Mouse (Mus musculus) forebrain, embryonic 16.5 days (tissue): ENCODE measurements around the gene Klhl21. TPM values are rescaled to one million over a fixed set of nuclear protein-coding genes. Genes with fewer than 3 reads are reported as not detected.

Experiments
- ATAC-seq: fragments of 200-750 bp; cut with Nextera tagmentation; 2 replicates; pipeline ENCODE4 v1.8.0; 2017; ENCODE audit warnings: mild to moderate bottlenecking, moderate library complexity
- H3K27ac ChIP-seq: fragments of 300-500 bp; sonication (generic); 2 replicates; pipeline ENCODE4 v1.5.1; 2014; ENCODE audit warnings: low read length, control low read depth
- H3K27me3 ChIP-seq: fragments of 300-500 bp; sonication (generic); replicated peaks from 2 replicates; pipeline ENCODE4 v1.6.1; 2014; ENCODE audit warnings: low read length; ENCODE audit not compliant: control insufficient read depth, insufficient read depth
- H3K36me3 ChIP-seq: fragments of 300-500 bp; sonication (generic); 2 replicates; pipeline ENCODE4 v1.6.1; 2014; ENCODE audit not compliant: control insufficient read depth, insufficient read depth
- H3K4me1 ChIP-seq: fragments of 300-500 bp; sonication (generic); replicated peaks from 2 replicates; pipeline ENCODE4 v1.6.1; 2014; ENCODE audit warnings: low read length; ENCODE audit not compliant: control insufficient read depth, insufficient read depth
- H3K4me2 ChIP-seq: fragments of 300-500 bp; sonication (generic); 2 replicates; pipeline ENCODE4 v1.6.1; 2014; ENCODE audit warnings: mild to moderate bottlenecking, low read length, control low read depth
- H3K4me3 ChIP-seq: fragments of 300-500 bp; sonication (generic); replicated peaks from 2 replicates; pipeline ENCODE4 v1.5.1; 2014; ENCODE audit warnings: mild to moderate bottlenecking, low read length, control low read depth
- H3K9ac ChIP-seq: fragments of 300-500 bp; sonication (generic); replicated peaks from 2 replicates; pipeline ENCODE4 v1.6.1; 2014; ENCODE audit warnings: low read depth, low read length, control low read depth
- H3K9me3 ChIP-seq: fragments of 300-500 bp; sonication (generic); 2 replicates; pipeline ENCODE4 v1.6.1; 2016; ENCODE audit warnings: low read length; ENCODE audit not compliant: control insufficient read depth
- WGBS: fragments of 180-500 bp; shearing (Covaris S2); extraction: QIAGEN DNeasy Blood & Tissue Kit; methylation state at CpG from one replicate; pipeline ENCODE4 v1.1.7; 2014; 5-methylcytosine and 5-hydroxymethylcytosine counted together
- polyA plus RNA-seq: library from polyadenylated mRNA; unstranded; fragments of >200 nt; fragmentation: Nextera tagmentation; extraction: Ambion mirVana; gene quantifications from 2 replicates; pipeline ENCODE4 v1.2.1, GENCODE M21; 2015

The Klhl21 gene
- polyA plus RNA-seq, 1 experiment from 2014 or later = 3.6 TPM

DNA sequence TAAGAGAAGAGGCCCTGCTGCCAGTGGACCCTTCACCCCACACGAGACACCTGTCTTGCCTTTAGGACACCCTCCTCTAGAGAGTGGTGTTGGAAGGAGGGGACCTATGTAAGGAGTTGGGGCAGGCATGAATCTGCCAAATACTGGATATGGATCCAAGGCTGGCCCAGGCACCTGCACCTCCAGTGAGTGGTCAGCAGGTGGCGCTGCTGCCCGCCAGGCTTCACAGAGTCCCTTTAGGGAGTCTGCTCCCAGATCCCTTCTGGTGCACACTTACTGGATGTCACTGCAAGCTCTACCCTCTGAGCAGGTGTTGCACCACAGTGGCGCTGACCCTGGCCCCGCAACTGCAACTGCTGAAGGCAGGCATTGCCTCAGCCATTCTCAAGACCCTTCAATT is 27.2 kb upstream of the Klhl21 start:
- no peak overlapping the region for H3K4me2 ChIP-seq
- H3K36me3 ChIP-seq = no peaks in the 10 kb centered on the region
- H3K9me3 ChIP-seq = no peaks in the 10 kb centered on the region
- H3K27ac ChIP-seq = no peak overlapping the region
- no peak overlapping the region for H3K9ac ChIP-seq
- no peak overlapping the region for H3K4me3 ChIP-seq
- 4% methylated on average over 5 of the region's 5 CpGs for WGBS
- ATAC-seq = peak; percentile 81
- H3K27me3 ChIP-seq = no peaks in the 10 kb centered on the region
- H3K4me1 ChIP-seq = peaks cover 5% of the 10 kb centered on the region; the same call in 1 of the 2 replicates

DNA sequence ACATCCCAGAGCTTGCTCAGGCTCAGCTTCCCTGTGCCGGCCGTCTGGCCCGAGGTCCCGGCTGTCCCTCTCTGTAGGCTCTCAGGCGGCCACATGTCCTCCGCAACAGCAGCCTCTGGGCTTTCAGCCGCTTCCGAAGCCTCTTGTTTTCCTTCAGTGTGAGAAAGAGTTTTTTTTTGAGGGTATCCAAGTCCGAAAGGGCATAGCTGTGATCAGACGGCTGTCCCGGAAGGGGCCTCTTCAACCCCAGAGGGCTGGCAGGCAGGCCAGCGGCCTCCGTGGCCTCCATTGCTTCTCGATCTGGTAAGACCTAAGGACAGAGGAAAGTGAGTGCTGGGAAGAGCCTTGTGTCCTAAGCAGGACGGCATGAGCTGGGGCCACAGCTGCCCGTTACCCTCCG is 25.6 kb upstream of the Klhl21 start:
- 65% methylated on average over 17 of the region's 17 CpGs for WGBS
- Histone ChIP-seq H3K9ac (no peak overlapping the region), H3K9me3 (no peaks in the 10 kb centered on the region), H3K4me1 (peaks cover 16% of the 10 kb centered on the region), H3K4me2 (no peak overlapping the region), H3K27ac (no peak overlapping the region), H3K4me3 (no peak overlapping the region), H3K27me3 (no peaks in the 10 kb centered on the region), H3K36me3 (no peaks in the 10 kb centered on the region)
- no peak for ATAC-seq

DNA sequence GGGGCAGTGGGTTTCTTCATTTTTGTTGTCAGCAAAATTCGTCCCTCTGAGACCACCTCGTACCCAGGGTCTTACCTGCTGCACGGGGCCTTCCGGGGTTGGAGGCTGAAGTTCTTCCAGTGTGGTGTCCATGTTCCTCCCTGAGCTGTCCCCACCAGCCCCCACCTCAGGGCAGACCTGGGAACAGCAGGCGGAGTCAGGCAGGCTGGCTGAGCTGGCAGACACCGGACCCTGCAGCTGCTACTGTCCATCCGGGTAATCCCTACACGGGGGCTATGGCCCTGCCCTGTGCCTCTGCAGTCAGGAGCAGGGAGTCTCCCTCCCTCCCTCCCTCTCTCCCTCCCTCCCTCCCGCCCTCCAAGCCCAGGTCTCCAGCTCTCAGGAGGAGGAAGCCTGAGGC is 25.0 kb upstream of the Klhl21 start:
- no peak for ATAC-seq
- 28% methylated on average over 8 of the region's 9 CpGs for WGBS
- H3K4me3 ChIP-seq = no peak overlapping the region
- H3K4me2 ChIP-seq = no peak overlapping the region
- no peak overlapping the region for H3K9ac ChIP-seq
- no peaks in the 10 kb centered on the region for H3K9me3 ChIP-seq
- H3K36me3 ChIP-seq = no peaks in the 10 kb centered on the region
- peaks cover 19% of the 10 kb centered on the region for H3K4me1 ChIP-seq
- no peaks in the 10 kb centered on the region for H3K27me3 ChIP-seq
- H3K27ac ChIP-seq = no peak overlapping the region

DNA sequence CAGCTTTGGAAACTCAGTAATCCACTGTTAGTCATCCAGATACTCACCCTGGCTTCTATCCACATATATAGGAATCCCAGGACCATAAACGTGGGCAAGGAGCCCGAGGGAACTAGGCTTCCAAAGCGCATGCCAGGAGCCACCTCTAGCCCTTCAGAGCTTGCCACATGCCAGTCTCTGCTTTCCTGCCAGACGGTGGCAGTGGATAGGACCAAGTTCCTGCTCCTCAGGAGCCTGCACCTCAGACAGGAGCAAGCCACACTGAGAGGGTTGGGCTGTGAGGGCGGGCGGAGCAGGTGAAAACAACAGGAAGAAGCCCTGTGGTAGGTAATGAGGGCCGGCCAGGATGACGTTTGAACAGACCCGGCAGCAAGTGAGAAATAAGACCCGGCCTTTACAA is 22.7 kb upstream of the Klhl21 start:
- no peak overlapping the region for H3K27ac ChIP-seq
- H3K9me3 ChIP-seq = no peaks in the 10 kb centered on the region
- no peak overlapping the region for H3K9ac ChIP-seq
- ATAC-seq = no peak
- H3K36me3 ChIP-seq = peaks cover 4% of the 10 kb centered on the region
- no peak overlapping the region for H3K4me3 ChIP-seq
- no peaks in the 10 kb centered on the region for H3K27me3 ChIP-seq
- no peak overlapping the region for H3K4me2 ChIP-seq
- 39% methylated on average over 10 of the region's 10 CpGs for WGBS
- H3K4me1 ChIP-seq = peaks cover 22% of the 10 kb centered on the region

GRCm38 (mm10) chr4:151986650-151987049 is 22.0 kb upstream of the Klhl21 start:
- no peak overlapping the region for H3K4me3 ChIP-seq
- ATAC-seq = no peak
- 72% methylated on average over 8 of the region's 8 CpGs for WGBS
- no peaks in the 10 kb centered on the region for H3K9me3 ChIP-seq
- no peaks in the 10 kb centered on the region for H3K27me3 ChIP-seq
- peaks cover 11% of the 10 kb centered on the region for H3K36me3 ChIP-seq
- H3K9ac ChIP-seq = no peak overlapping the region
- no peak overlapping the region for H3K4me2 ChIP-seq
- H3K4me1 ChIP-seq = peaks cover 22% of the 10 kb centered on the region
- H3K27ac ChIP-seq = no peak overlapping the region

DNA sequence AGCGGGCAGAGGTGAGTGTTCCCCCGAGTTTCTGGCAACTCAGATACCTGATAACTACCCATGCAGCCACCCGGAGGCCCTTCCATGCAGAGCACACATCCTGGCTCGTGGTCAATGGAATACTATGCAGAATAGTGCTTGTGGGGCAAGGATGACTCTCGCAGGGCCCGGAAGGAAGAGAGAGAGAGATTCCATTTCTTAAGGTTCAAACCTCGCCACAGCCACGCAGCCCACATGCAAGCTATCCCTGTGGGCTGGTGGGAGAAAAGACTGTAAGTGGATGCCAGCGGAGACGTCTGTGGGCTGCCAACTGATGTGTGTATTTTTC is 20.6 kb upstream of the Klhl21 start:
- peak overlapping the region; percentile 76 for H3K4me2 ChIP-seq
- H3K36me3 ChIP-seq = peaks cover 14% of the 10 kb centered on the region
- peak overlapping the region; percentile 92 for H3K4me3 ChIP-seq
- H3K9ac ChIP-seq = peak overlapping the region; percentile 99
- peak; percentile 0; the same call in 1 of the 2 replicates for ATAC-seq
- H3K9me3 ChIP-seq = no peaks in the 10 kb centered on the region
- peak overlapping the region; percentile 87 for H3K27ac ChIP-seq
- H3K27me3 ChIP-seq = no peaks in the 10 kb centered on the region
- peaks cover 22% of the 10 kb centered on the region for H3K4me1 ChIP-seq
- 19% methylated on average over 10 of the region's 10 CpGs for WGBS

GRCm38 (mm10) chr4:151988342-151989109 is 20.1 kb upstream of the Klhl21 start, which contains the start of gene Thap3:
TSS of gene Thap3 (minus strand) at chr4:151988997.
- Histone ChIP-seq H3K4me2 (peak within 1 kb of the TSS; percentile 76), H3K4me3 (peak within 1 kb of the TSS; percentile 92), H3K4me1 (peaks cover 25% of the 10 kb centered on the region), H3K27ac (peak within 1 kb of the TSS; percentile 87), H3K9ac (peak within 1 kb of the TSS; percentile 99), H3K27me3 (no peaks in the 10 kb centered on the region), H3K36me3 (peaks cover 14% of the 10 kb centered on the region), H3K9me3 (no peaks in the 10 kb centered on the region)
- ATAC-seq = peak; percentile 87
- under 1% methylated on average over 51 of the region's 54 CpGs for WGBS

GRCm38 (mm10) chr4:151989110-151989488 is 19.5 kb upstream of the Klhl21 start:
- H3K4me1 ChIP-seq = peaks cover 30% of the 10 kb centered on the region
- no peaks in the 10 kb centered on the region for H3K27me3 ChIP-seq
- H3K36me3 ChIP-seq = peaks cover 14% of the 10 kb centered on the region
- H3K4me2 ChIP-seq = peak overlapping the region; percentile 76
- peak overlapping the region; percentile 92 for H3K4me3 ChIP-seq
- WGBS = 32% methylated on average over 6 of the region's 6 CpGs
- H3K9ac ChIP-seq = no peak overlapping the region
- no peaks in the 10 kb centered on the region for H3K9me3 ChIP-seq
- ATAC-seq = 0 out of 2 replicates have a peak, but pooled peaks have one; percentile 4
- no peak overlapping the region for H3K27ac ChIP-seq

DNA sequence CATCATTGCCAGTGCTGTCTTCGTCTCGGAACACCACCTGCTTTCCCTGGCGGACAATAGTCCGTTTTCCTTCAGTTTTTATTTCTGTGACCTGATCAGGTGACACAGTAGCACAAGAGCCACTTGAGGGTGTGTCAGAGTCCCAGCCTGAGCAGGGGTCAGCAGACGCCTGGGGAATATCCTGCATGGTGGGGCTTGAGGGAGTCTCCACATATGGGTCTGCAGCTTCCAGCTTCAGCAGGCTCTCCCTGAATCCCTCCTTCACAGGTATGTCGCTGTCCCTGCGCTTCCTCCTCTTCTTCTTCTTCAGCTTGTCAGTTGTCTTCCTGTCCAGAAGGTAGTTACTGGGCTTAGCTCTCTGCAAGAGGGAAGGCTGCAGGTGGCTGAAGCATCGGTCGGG is 16.5 kb upstream of the Klhl21 start:
- no peak overlapping the region for H3K27ac ChIP-seq
- H3K9ac ChIP-seq = no peak overlapping the region
- no peak for ATAC-seq
- no peak overlapping the region for H3K4me2 ChIP-seq
- H3K36me3 ChIP-seq = peaks cover 14% of the 10 kb centered on the region
- WGBS = 91% methylated on average over 9 of the region's 9 CpGs
- H3K9me3 ChIP-seq = no peaks in the 10 kb centered on the region
- H3K4me1 ChIP-seq = peaks cover 28% of the 10 kb centered on the region
- no peak overlapping the region for H3K4me3 ChIP-seq
- no peaks in the 10 kb centered on the region for H3K27me3 ChIP-seq
